Mouse (Mus musculus): ENCODE data around the gene Bcl2.

Gene Bcl2

GRCm38 (mm10) chr1:106606951-106607350 is 107.1 kb downstream of the Bcl2 start:
- POLR2A ChIA-PET, result no interaction called here
- CTCF ChIA-PET, result no interaction called here

- ChIA-PET POLR2A (no interaction called here), CTCF (no interaction called here)
Observed at GRCm38 (mm10) chr1:106603406-106603805, 110.7 kb downstream of the Bcl2 start.

GRCm38 (mm10) chr1:106602941-106603340 is 111.1 kb downstream of the Bcl2 start:
- ChIA-PET POLR2A (no interaction called here), CTCF (no interaction called here)

GRCm38 (mm10) chr1:106602536-106602935 is 111.5 kb downstream of the Bcl2 start:
- ChIA-PET CTCF (no interaction called here), POLR2A (no interaction called here)

GRCm38 (mm10) chr1:106601247-106601646 is 112.8 kb downstream of the Bcl2 start:
- ChIA-PET CTCF (no interaction called here), POLR2A (no interaction called here)

GRCm38 (mm10) chr1:106600841-106601240 is 113.2 kb downstream of the Bcl2 start:
- CTCF ChIA-PET, result no interaction called here
- POLR2A ChIA-PET, result no interaction called here

- ChIA-PET CTCF (no interaction called here), POLR2A (interaction anchor here in 1 of 4 experiments (0.6 kb wide), 1 partner anchor 21 kb away, joined by 8 read pairs; no protein-coding TSS in a partner anchor)
Observed at GRCm38 (mm10) chr1:106598292-106598583, 115.8 kb downstream of the Bcl2 start.

- CTCF ChIA-PET, result no interaction called here
- POLR2A ChIA-PET, result interaction anchor here in 2 of 4 experiments (0.6 to 1.1 kb wide), 3 partner anchors 11 to 21 kb away, joined by 3 to 8 read pairs (median 4); no protein-coding TSS in a partner anchor
Observed at GRCm38 (mm10) chr1:106597575-106598291, 116.3 kb downstream of the Bcl2 start.

- POLR2A ChIA-PET, result no interaction called here
Observed at GRCm38 (mm10) chr1:106596380-106596779, 117.7 kb downstream of the Bcl2 start.

GRCm38 (mm10) chr1:106595286-106595885 is 118.7 kb downstream of the Bcl2 start:
- ChIA-PET POLR2A (no interaction called here), CTCF (no interaction called here)

More at GRCm38 (mm10) chr1:106596380-106596779, 117.7 kb downstream of the Bcl2 start:
- CTCF ChIA-PET, result no interaction called here

GRCm38 (mm10) chr1:106591180-106591774 is 122.8 kb downstream of the Bcl2 start:
- POLR2A ChIA-PET, result no interaction called here

GRCm38 (mm10) chr1:106589141-106589540 is 124.9 kb downstream of the Bcl2 start:
- ChIA-PET CTCF (no interaction called here), POLR2A (no interaction called here)

More at GRCm38 (mm10) chr1:106591180-106591774, 122.8 kb downstream of the Bcl2 start:
- CTCF ChIA-PET, result no interaction called here

GRCm38 (mm10) chr1:106587866-106588470 is 126.1 kb downstream of the Bcl2 start:
- ChIA-PET POLR2A (no interaction called here), CTCF (interaction anchor here in 2 of 4 experiments (0.6 to 0.7 kb wide), 2 partner anchors 112 to 163 kb away, joined by 3 read pairs; no protein-coding TSS in a partner anchor)

GRCm38 (mm10) chr1:106586761-106587160 is 127.3 kb downstream of the Bcl2 start:
- ChIA-PET POLR2A (interaction anchor here in 1 of 4 experiments (0.5 kb wide), 1 partner anchor 10 kb away, joined by 3 read pairs; no protein-coding TSS in a partner anchor), CTCF (no interaction called here)

GRCm38 (mm10) chr1:106585349-106585748 is 128.7 kb downstream of the Bcl2 start:
- ChIA-PET POLR2A (no interaction called here), CTCF (no interaction called here)

GRCm38 (mm10) chr1:106584824-106585223 is 129.2 kb downstream of the Bcl2 start:
- ChIA-PET CTCF (no interaction called here), POLR2A (interaction anchor here in 1 of 4 experiments (0.9 kb wide), 1 partner anchor 13 kb away, joined by 4 read pairs; no protein-coding TSS in a partner anchor)

GRCm38 (mm10) chr1:106584273-106584672 is 129.8 kb downstream of the Bcl2 start:
- ChIA-PET POLR2A (interaction anchor here in 1 of 4 experiments (0.9 kb wide), 1 partner anchor 13 kb away, joined by 4 read pairs; no protein-coding TSS in a partner anchor), CTCF (no interaction called here)

- ChIA-PET POLR2A (no interaction called here), CTCF (interaction anchor here in 1 of 4 experiments (0.7 kb wide), 1 partner anchor 411 kb away, joined by 3 read pairs; no protein-coding TSS in a partner anchor)
Observed at GRCm38 (mm10) chr1:106583245-106584241, 130.5 kb downstream of the Bcl2 start.

- ChIA-PET CTCF (no interaction called here), POLR2A (no interaction called here)
Observed at GRCm38 (mm10) chr1:106582810-106583209, 131.3 kb downstream of the Bcl2 start.

Data from embryonic stem cell, embryonic (primary cell).